Mouse (Mus musculus) lung, adult 2 months (tissue): ENCODE measurements around the gene Olfr47. TPM values are rescaled to one million over a fixed set of nuclear protein-coding genes. Genes with fewer than 3 reads are reported as not detected.

Experiments
- DNase-seq: peaks from one replicate; pipeline ENCODE4 v3.0.0; 2022
- H3K4me1 ChIP-seq: fragments of 200-500 bp; 2 replicates; pipeline ENCODE4 v1.6.1; 2011; ENCODE audit warnings: low read length; ENCODE audit not compliant: control insufficient read depth, insufficient read depth
- H3K4me3 ChIP-seq: fragments of 200-500 bp; replicated peaks from 2 replicates; pipeline ENCODE3; 2011; ENCODE audit warnings: low read depth, mild to moderate bottlenecking, control low read depth, low read length; ENCODE audit errors: extremely low read depth
- CTCF ChIP-seq: fragments of 200-500 bp; IDR thresholded peaks from 2 replicates; pipeline ENCODE4 v1.5.1; 2011; ENCODE audit warnings: mild to moderate bottlenecking, low read length, control low read depth; ENCODE audit not compliant: insufficient read depth
- POLR2A ChIP-seq: fragments of 200-500 bp; IDR thresholded peaks from 2 replicates; pipeline ENCODE4 v1.6.1; 2011; ENCODE audit warnings: low read depth, mild to moderate bottlenecking, control low read depth, low read length, borderline replicate concordance; ENCODE audit errors: extremely low read depth
- WGBS: fragments of 180-500 bp; shearing (Covaris S2); methylation state at CpG from one replicate; pipeline ENCODE4 v1.1.7; 2018; 5-methylcytosine and 5-hydroxymethylcytosine counted together
- polyA plus RNA-seq: library from polyadenylated mRNA; depleted of rRNA; stranded (reverse); fragments of >200 nt; gene quantifications from 2 replicates; pipeline ENCODE4 v1.2.3, GENCODE M21; 2012; rRNA removed

The Olfr47 gene
- polyA plus RNA-seq, 1 experiment = not detected

GRCm38 (mm10) chr6:43260756-43261155 lies 29.4 kb downstream of the Olfr47 start:
- 13% methylated on average over 2 of the region's 2 CpGs for WGBS
- TF ChIP-seq POLR2A (no peak), CTCF (no peak)
- H3K4me1 ChIP-seq = no peaks in the 10 kb centered on the region
- DNase-seq = no peak
- H3K4me3 ChIP-seq = no peak overlapping the region

GRCm38 (mm10) chr6:43265363-43266041 lies 34.2 kb downstream of the Olfr47 start, which contains the start of gene Arhgef5:
Gene Arhgef5 (plus strand): TSS chr6:43265582.
- DNase-seq = peak; percentile 85
- TF ChIP-seq CTCF = no peak
- no peak for TF ChIP-seq POLR2A
- WGBS = under 1% methylated on average over 46 of the region's 48 CpGs
- Histone ChIP-seq H3K4me1 (peaks cover 3% of the 10 kb centered on the region; the same call in 1 of the 2 replicates), H3K4me3 (peak within 1 kb of the TSS; percentile 89)

GRCm38 (mm10) chr6:43266356-43266755 lies 35.0 kb downstream of the Olfr47 start:
- WGBS = 2% methylated on average over 8 of the region's 8 CpGs
- Histone ChIP-seq H3K4me3 (peak overlapping the region; percentile 89), H3K4me1 (peaks cover 3% of the 10 kb centered on the region; the same call in 1 of the 2 replicates)
- peak; percentile 35 for DNase-seq
- TF ChIP-seq POLR2A = peak; percentile 44; the same call in 1 of the 2 replicates
- TF ChIP-seq CTCF = peak; percentile 14; the same call in 1 of the 2 replicates

GRCm38 (mm10) chr6:43272597-43272996 lies 41.3 kb downstream of the Olfr47 start:
- DNase-seq = no peak
- Histone ChIP-seq H3K4me1 (peaks cover 5% of the 10 kb centered on the region; the same call in 1 of the 2 replicates), H3K4me3 (no peak overlapping the region)
- TF ChIP-seq POLR2A = no peak

- WGBS = 87% methylated on average over 4 of the region's 4 CpGs
- no peak for TF ChIP-seq CTCF
- TF ChIP-seq POLR2A = no peak
These were observed 42.8 kb downstream of the Olfr47 start for GRCm38 (mm10) chr6:43274123-43274522.

GRCm38 (mm10) chr6:43278247-43278646 lies 46.9 kb downstream of the Olfr47 start:
- DNase-seq = no peak
- TF ChIP-seq POLR2A = no peak
- TF ChIP-seq CTCF = peak; percentile 28; the same call in 1 of the 2 replicates

More at GRCm38 (mm10) chr6:43274123-43274522, 42.8 kb downstream of the Olfr47 start:
- H3K4me3 ChIP-seq = no peak overlapping the region
- DNase-seq = no peak
- peaks cover 5% of the 10 kb centered on the region; the same call in 1 of the 2 replicates for H3K4me1 ChIP-seq

GRCm38 (mm10) chr6:43280481-43280880 lies 49.2 kb downstream of the Olfr47 start:
- 92% methylated on average over 5 of the region's 5 CpGs for WGBS
- TF ChIP-seq POLR2A = no peak
- no peak for TF ChIP-seq CTCF
- no peak for DNase-seq
- Histone ChIP-seq H3K4me3 (no peak overlapping the region), H3K4me1 (no peaks in the 10 kb centered on the region)

More at GRCm38 (mm10) chr6:43278247-43278646, 46.9 kb downstream of the Olfr47 start:
- Histone ChIP-seq H3K4me1 (no peaks in the 10 kb centered on the region), H3K4me3 (no peak overlapping the region)

Other genes with a start within 250 kb of the Olfr47 start
- gene Olfr441, start 125.2 kb upstream of the Olfr47 start, polyA plus RNA-seq = not detected in 2 replicates
- not detected in 2 replicates for gene Olfr237-ps1, start 85.0 kb upstream of the Olfr47 start, polyA plus RNA-seq
- not detected in 2 replicates for gene Olfr437, start 68.2 kb upstream of the Olfr47 start, polyA plus RNA-seq
- gene Olfr13, start 59.4 kb upstream of the Olfr47 start, polyA plus RNA-seq = not detected in 2 replicates
- gene Olfr435, start 34.4 kb upstream of the Olfr47 start, polyA plus RNA-seq = not detected in 2 replicates
- not detected in 2 replicates for gene Olfr434, start 18.5 kb upstream of the Olfr47 start, polyA plus RNA-seq
- gene Arhgef5, start 34.1 kb downstream of the Olfr47 start, polyA plus RNA-seq = 22.8 and 33.5 TPM in 2 replicates
- 0.11 and 0.13 TPM in 2 replicates for gene Nobox, start 78.0 kb downstream of the Olfr47 start, polyA plus RNA-seq